Mouse (Mus musculus): ENCODE data around the gene Pbx3. TPM values are rescaled to one million over a fixed set of nuclear protein-coding genes. Genes with fewer than 3 reads are reported as not detected.

The Pbx3 gene
- polyA plus RNA-seq, 1 experiment: 12.2 TPM

GRCm38 (mm10) chr2:34258256-34258655 lies 114.7 kb downstream of the Pbx3 start:
- TF ChIP-seq CTCF (IDR thresholded peaks at IDR 0.05; ENCODE audit: extremely low read depth, insufficient read depth, low read length) (no peak), POLR2A (IDR thresholded peaks at IDR 0.05; ENCODE audit: extremely low read depth, insufficient read depth, low read length) (no peak)
- Histone ChIP-seq H3K4me3 (ENCODE audit: insufficient read depth, low read length) (no peak overlapping the region), H3K4me1 (ENCODE audit: control insufficient read depth, insufficient read depth, low read length) (no peaks in the 10 kb centered on the region), H3K27ac (ENCODE audit: insufficient read depth, low read length) (no peak overlapping the region)

GRCm38 (mm10) chr2:34257611-34258010 lies 115.3 kb downstream of the Pbx3 start:
- Histone ChIP-seq H3K4me3 (ENCODE audit: insufficient read depth, low read length) (no peak overlapping the region), H3K27ac (ENCODE audit: insufficient read depth, low read length) (no peak overlapping the region), H3K4me1 (ENCODE audit: control insufficient read depth, insufficient read depth, low read length) (no peaks in the 10 kb centered on the region)
- TF ChIP-seq CTCF (IDR thresholded peaks at IDR 0.05; ENCODE audit: extremely low read depth, insufficient read depth, low read length): no peak

GRCm38 (mm10) chr2:34256000-34256553 lies 116.9 kb downstream of the Pbx3 start:
- Histone ChIP-seq H3K4me1 (ENCODE audit: control insufficient read depth, insufficient read depth, low read length) (no peaks in the 10 kb centered on the region), H3K4me3 (ENCODE audit: insufficient read depth, low read length) (no peak overlapping the region), H3K27ac (ENCODE audit: insufficient read depth, low read length) (no peak overlapping the region)
- no peak for TF ChIP-seq CTCF (IDR thresholded peaks at IDR 0.05; ENCODE audit: extremely low read depth, insufficient read depth, low read length)

- no peak for TF ChIP-seq POLR2A (IDR thresholded peaks at IDR 0.05; ENCODE audit: extremely low read depth, insufficient read depth, low read length)
- TF ChIP-seq CTCF (IDR thresholded peaks at IDR 0.05; ENCODE audit: extremely low read depth, insufficient read depth, low read length): no peak
- Histone ChIP-seq H3K4me3 (ENCODE audit: insufficient read depth, low read length) (no peak overlapping the region), H3K27ac (ENCODE audit: insufficient read depth, low read length) (no peak overlapping the region), H3K4me1 (ENCODE audit: control insufficient read depth, insufficient read depth, low read length) (no peaks in the 10 kb centered on the region)
Measured at GRCm38 (mm10) chr2:34253627-34254026, 119.3 kb downstream of the Pbx3 start.

GRCm38 (mm10) chr2:34253111-34253510 lies 119.8 kb downstream of the Pbx3 start:
- TF ChIP-seq POLR2A (IDR thresholded peaks at IDR 0.05; ENCODE audit: extremely low read depth, insufficient read depth, low read length): no peak
- no peak for TF ChIP-seq CTCF (IDR thresholded peaks at IDR 0.05; ENCODE audit: extremely low read depth, insufficient read depth, low read length)
- H3K27ac ChIP-seq (ENCODE audit: insufficient read depth, low read length): no peak overlapping the region
- H3K4me3 ChIP-seq (ENCODE audit: insufficient read depth, low read length): no peak overlapping the region
- no peaks in the 10 kb centered on the region for H3K4me1 ChIP-seq (ENCODE audit: control insufficient read depth, insufficient read depth, low read length)

- Histone ChIP-seq H3K4me1 (ENCODE audit: control insufficient read depth, insufficient read depth, low read length) (no peaks in the 10 kb centered on the region), H3K4me3 (ENCODE audit: insufficient read depth, low read length) (no peak overlapping the region), H3K27ac (ENCODE audit: insufficient read depth, low read length) (no peak overlapping the region)
- TF ChIP-seq POLR2A (IDR thresholded peaks at IDR 0.05; ENCODE audit: extremely low read depth, insufficient read depth, low read length): no peak
- TF ChIP-seq CTCF (IDR thresholded peaks at IDR 0.05; ENCODE audit: extremely low read depth, insufficient read depth, low read length): no peak
Measured at GRCm38 (mm10) chr2:34252286-34252685, 120.7 kb downstream of the Pbx3 start.

- no peak for TF ChIP-seq POLR2A (IDR thresholded peaks at IDR 0.05; ENCODE audit: extremely low read depth, insufficient read depth, low read length)
- TF ChIP-seq CTCF (IDR thresholded peaks at IDR 0.05; ENCODE audit: extremely low read depth, insufficient read depth, low read length): no peak
- Histone ChIP-seq H3K27ac (ENCODE audit: insufficient read depth, low read length) (no peak overlapping the region), H3K4me3 (ENCODE audit: insufficient read depth, low read length) (peak overlapping the region; percentile 29), H3K4me1 (ENCODE audit: control insufficient read depth, insufficient read depth, low read length) (no peaks in the 10 kb centered on the region)
Measured at GRCm38 (mm10) chr2:34249961-34250658, 122.8 kb downstream of the Pbx3 start.

- Histone ChIP-seq H3K27ac (ENCODE audit: insufficient read depth, low read length) (no peak overlapping the region), H3K4me1 (ENCODE audit: control insufficient read depth, insufficient read depth, low read length) (no peaks in the 10 kb centered on the region), H3K4me3 (ENCODE audit: insufficient read depth, low read length) (peak overlapping the region; percentile 29)
- TF ChIP-seq POLR2A (IDR thresholded peaks at IDR 0.05; ENCODE audit: extremely low read depth, insufficient read depth, low read length): 0 out of 2 replicates have a peak, but pooled peaks have one; percentile 18
- TF ChIP-seq CTCF (IDR thresholded peaks at IDR 0.05; ENCODE audit: extremely low read depth, insufficient read depth, low read length): no peak
Measured at GRCm38 (mm10) chr2:34249141-34249960, 123.6 kb downstream of the Pbx3 start.

GRCm38 (mm10) chr2:34240885-34241284 lies 132.1 kb downstream of the Pbx3 start:
- Histone ChIP-seq H3K4me1 (ENCODE audit: control insufficient read depth, insufficient read depth, low read length) (no peaks in the 10 kb centered on the region), H3K4me3 (ENCODE audit: insufficient read depth, low read length) (no peak overlapping the region), H3K27ac (ENCODE audit: insufficient read depth, low read length) (no peak overlapping the region)
- no peak for TF ChIP-seq POLR2A (IDR thresholded peaks at IDR 0.05; ENCODE audit: extremely low read depth, insufficient read depth, low read length)
- TF ChIP-seq CTCF (IDR thresholded peaks at IDR 0.05; ENCODE audit: extremely low read depth, insufficient read depth, low read length): no peak
